Mouse (Mus musculus): ENCODE measurements around the gene Hoxc10.

GRCm38 (mm10) chr15:102963671-102964640 lies 2.6 kb upstream of the Hoxc10 start:
- TF ChIP-seq POLR2A (IDR thresholded peaks at IDR 0.05; ENCODE audit: low read depth, low read length) (no peak), CTCF (conservative IDR thresholded peaks at IDR 0.05; ENCODE audit: insufficient read depth, insufficient read length, low read depth, low read length) (no peak)

Measured in kidney, adult 2 months (tissue).